Mouse (Mus musculus): ENCODE results near the gene Kcnj10. TPM values are rescaled to one million over a fixed set of nuclear protein-coding genes. Genes with fewer than 3 reads are reported as not detected.

Kcnj10 gene
- total RNA-seq, 4 experiments from 2014 or later, result 98.2 to 130 (median 113) TPM

DNA sequence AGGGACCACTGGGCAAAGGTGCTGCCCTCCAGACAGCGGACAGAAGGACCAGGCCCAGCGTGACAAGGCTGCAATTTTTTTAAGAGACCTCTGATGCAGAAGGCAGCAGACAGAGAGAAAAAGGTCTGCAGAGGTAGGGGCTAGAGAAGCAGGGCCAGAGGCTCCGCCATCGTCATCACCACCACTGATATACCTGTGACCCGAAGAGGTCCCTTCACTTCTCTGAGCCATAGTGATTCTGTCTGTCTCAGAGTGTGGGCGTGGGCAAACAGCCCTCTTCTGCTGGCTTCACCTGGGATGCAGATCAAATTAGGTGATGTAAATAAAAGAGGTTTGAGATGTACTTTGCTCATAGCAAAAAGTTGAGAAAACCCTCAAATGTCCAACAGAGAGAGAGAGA, 11.4 kb upstream of the Kcnj10 start:
- no peak for DNase-seq (ENCODE audit: low spot score in 2 of 2)

DNA sequence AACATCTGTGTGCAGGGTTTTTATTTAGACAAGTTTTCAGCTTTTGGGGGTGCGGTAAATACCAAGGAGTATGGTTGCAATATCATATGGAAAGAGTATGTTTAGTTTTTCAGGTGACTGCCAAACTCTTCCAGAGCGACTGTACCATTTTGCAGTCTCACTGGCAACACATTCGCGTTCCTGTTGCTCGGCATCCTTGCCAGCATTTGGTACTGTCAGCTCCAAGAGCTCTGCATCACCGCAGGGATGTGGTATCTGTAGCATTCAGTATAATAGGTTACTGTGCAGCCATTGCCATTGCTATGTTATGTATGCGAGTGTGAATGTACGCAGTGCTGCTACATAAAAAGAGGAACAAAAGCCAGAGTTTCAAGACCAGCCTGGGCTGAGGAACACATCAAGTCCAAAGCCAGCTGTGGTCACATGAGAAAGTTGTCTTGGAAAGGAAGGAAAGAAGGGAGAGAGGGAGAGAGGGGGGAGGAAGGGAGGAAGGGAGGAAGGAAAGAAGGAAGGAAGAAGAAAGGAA, 9.5 kb upstream of the Kcnj10 start:
- DNase-seq (ENCODE audit: low spot score in 2 of 2), result peak in 1 of 2 experiments; percentile 51

DNA sequence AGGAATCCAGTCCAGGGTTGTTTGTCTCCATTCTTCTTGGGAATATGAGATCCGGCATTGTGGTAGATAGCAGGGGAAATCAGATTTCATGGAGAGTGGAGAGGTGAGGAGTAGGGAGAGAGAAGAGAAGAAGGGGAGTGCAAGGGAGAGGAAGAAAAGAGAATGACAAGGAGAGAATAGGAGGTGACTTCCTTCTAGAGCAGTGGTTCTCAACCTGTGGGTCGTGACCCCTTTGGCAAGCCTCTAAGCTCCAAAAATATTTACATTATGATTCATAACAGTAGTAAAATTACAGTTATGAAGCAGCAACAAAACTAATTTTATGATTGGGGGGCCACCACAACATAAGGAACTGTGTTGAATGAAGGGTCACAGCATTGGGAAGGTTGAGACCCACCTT, 8.1 kb upstream of the Kcnj10 start:
- no peak for DNase-seq (ENCODE audit: low spot score in 2 of 2)

DNA sequence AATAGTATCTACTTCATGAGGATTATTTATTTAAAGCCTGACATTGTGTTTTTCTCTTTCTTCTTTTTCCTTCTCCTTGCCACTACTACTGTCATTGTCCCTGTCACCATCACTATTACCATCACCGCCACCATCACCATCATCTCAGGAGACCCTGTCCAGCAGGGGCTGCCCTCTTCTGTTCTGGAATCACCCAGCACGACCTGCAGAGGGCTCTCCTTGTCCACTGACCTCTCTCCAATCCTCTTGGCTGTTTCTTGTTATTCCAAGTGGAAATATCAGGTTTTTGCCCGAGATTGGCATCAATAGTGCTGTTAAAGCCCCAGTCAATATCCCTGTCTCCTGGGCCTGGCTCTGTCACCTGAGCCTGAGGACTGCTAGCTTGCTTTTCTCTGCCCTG, 7.5 kb upstream of the Kcnj10 start:
- no peak for DNase-seq (ENCODE audit: low spot score in 2 of 2)

DNA sequence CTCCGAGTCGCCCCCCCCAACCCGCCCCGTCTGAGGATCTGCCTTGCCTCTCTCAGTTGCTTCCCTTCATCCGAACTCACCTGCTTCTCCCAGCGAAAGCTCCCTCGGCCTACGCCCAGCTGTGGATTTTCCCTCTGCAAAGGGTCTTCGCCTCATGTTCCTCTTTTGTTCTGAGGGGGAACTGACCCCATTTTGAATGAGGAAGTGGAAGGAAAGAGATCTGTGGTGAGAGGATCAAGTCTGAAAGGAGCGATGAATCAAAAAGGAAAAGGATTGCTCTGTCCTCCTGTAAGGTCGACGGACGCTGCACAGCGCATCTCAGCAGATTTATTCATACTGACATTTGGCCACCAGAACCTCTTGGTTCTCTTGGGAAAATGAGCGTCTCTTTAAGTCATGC, 5.2 kb upstream of the Kcnj10 start:
- no peak for DNase-seq (ENCODE audit: low spot score in 2 of 2)

DNA sequence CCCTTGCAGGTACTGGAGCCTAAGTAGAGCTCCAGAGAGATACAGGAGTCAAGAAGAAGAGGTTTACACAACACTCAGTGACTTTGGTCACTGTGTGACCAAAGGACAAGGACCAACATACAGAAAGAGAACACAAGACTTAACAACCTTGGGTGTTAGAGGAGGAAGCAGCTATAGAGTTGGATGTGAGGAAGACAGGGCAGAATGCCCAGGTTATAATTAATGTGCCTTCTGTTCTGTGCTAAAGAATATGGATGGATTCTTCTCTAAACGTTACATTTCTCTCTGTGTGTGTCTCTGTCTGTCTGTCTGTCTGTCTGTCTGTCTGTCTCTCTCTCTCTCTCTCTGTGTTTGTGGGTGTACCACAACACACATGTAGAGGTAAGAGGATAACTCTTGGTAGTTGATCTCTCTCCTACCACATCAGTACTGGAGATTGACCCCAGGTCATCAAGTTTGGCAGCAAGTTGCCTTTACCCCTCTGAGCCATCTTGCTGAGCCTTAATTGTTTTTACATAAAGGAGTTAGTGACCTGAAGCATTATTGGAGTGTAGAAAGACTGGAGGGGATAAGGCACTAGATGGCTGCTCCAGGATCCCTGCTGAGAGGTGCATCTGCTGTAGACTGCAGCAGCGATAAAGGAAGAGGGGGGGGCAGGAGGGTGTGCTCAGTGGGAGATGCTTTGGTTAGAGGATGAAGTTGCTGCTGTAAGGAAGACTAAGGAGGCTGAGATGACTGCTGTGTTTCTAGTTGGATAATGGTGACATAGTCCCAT, 3.4 kb upstream of the Kcnj10 start:
- no peak for DNase-seq (ENCODE audit: low spot score in 2 of 2)

DNA sequence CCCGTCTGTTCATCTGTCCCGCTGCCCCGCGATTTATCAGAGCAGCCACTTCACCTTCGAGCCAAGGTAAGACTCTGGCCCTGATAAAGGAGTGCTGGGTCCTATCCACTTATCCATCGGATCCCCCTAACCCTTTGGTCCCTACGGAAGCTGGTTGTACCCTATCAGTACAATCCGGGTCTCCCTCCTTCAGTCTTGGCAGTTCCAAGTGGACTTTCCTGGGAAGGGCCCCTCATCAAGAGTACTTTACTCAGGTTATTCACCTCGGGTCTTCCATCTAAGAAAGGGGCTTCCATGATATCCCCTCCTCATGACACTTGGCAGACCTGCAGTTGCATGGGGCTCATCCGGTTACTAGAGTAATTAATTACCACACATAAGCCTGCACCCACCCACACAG, 376 bp downstream of the Kcnj10 start:
- no peak for DNase-seq (ENCODE audit: low spot score in 2 of 2)

DNA sequence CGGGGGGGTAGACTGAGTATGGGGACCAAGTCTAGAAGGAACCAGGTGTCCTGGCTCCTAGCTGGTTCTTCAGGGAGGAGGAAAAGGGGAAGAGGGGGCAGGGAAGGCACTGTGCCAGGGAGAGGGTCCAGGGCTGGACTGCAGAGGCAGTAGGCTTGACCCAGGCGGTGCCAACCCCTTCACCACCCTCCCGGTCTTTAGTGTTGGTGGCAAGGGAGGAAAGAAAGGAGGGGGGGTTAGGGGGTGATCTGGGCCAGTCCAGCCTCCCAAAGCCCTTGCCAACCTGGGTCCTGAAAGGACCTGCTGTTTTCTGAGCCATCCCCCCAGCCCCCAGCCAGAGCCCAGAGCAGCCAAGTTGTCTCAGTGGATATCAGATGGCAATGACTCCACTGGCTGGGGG, 1.7 kb downstream of the Kcnj10 start:
- DNase-seq (ENCODE audit: low spot score in 2 of 2), result peak in 1 of 2 experiments; percentile 87

DNA sequence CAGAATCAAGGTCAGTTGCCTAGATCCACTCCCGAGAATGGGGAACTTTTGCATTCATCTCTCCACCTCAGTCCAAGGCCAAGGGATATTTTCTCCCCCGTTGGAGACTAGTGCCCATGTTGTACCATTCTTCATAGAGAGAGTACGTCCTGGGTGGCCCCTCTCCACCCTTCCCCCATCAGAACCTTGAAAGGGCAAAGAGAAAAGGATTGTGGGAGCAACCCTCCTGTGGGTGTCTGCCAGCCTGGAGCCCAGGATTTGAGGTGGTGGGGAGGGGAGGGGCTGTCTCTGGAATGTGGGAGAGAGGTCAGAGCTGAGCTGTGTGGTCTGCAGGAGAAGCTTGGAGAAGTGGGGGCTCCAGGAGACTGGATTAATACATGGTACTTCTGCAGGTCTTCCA, 2.9 kb downstream of the Kcnj10 start:
- peak in 1 of 2 experiments; percentile 48 for DNase-seq (ENCODE audit: low spot score in 2 of 2)

DNA sequence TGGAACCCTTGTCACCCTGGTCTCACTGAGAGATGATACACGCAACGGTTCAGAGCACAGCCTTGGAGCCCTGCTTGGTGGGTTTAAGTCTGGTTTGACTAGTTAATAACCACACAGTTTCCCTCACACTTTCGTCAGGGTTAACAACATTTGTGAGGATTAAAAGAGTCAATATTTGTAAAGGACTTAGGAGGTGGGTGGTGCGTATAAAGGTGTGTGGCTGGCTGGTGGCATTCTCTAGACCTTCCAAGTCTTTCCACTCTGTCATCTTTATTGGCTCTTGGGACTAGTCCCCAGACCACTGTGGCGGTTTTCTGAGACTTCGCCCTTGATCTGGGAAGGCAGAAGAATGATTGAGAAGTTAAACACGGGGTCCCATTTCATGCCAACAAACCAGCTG, 3.8 kb downstream of the Kcnj10 start:
- DNase-seq (ENCODE audit: low spot score in 2 of 2), result no peak

DNA sequence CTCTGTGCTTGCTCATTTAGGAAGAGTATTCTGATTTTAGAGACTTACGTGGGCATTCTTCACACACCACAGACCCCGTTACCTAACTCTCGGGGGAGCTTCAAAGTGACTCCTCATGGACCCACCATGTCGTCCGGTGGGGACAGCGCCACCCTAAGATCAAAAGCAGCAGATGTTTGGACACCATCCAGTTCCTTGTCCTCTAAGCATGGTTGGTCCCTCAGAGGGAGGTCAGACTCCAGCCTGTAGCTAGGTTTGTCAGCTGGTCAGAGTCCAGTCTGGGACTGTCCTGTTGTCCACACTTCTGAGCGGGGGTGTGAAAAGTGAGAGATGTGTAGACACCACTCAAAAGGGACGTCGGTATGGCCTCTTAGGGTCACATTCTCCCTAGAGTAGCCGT, 5.7 kb downstream of the Kcnj10 start:
- DNase-seq (ENCODE audit: low spot score in 2 of 2), result no peak

DNA sequence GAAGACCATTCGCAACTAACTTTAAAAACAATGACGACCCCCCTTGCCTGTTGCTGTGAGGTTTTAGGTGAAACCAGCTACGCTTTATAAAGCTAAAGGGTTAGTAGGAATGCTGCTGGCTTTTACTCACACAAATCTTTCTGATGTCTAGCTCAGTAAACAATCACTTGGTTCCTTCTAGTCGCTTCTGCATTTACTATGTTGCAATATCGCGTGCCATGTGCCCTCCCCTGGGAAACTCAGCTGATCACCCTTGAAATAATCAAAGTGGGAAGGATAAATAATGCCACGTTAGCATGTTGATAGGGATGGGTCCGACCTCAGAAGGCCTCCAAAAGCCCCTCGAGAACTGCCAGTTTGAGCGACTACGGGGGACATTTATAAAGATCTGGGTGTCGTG, 6.4 kb downstream of the Kcnj10 start:
- DNase-seq (ENCODE audit: low spot score in 2 of 2), result no peak

DNA sequence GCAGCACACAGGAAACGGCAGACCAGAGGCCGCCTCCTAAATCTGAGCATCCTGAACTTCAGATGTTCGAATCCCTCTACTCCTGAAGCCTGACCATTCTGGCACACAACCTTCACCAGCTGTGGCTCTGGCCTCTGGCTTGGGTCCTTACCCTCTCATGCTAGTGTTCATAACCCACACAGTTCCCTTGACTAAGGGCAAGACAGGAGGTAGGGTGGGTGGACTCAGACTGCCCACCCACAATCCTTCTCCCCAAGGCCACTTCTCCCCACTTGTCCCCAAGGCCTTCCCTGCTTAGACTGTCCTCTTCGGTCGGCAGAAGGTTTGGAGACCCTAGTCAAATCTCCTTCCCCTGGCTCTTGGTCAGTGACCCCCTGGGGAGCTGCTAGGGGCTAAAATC, 8.5 kb downstream of the Kcnj10 start:
- DNase-seq (ENCODE audit: low spot score in 2 of 2), result no peak

DNA sequence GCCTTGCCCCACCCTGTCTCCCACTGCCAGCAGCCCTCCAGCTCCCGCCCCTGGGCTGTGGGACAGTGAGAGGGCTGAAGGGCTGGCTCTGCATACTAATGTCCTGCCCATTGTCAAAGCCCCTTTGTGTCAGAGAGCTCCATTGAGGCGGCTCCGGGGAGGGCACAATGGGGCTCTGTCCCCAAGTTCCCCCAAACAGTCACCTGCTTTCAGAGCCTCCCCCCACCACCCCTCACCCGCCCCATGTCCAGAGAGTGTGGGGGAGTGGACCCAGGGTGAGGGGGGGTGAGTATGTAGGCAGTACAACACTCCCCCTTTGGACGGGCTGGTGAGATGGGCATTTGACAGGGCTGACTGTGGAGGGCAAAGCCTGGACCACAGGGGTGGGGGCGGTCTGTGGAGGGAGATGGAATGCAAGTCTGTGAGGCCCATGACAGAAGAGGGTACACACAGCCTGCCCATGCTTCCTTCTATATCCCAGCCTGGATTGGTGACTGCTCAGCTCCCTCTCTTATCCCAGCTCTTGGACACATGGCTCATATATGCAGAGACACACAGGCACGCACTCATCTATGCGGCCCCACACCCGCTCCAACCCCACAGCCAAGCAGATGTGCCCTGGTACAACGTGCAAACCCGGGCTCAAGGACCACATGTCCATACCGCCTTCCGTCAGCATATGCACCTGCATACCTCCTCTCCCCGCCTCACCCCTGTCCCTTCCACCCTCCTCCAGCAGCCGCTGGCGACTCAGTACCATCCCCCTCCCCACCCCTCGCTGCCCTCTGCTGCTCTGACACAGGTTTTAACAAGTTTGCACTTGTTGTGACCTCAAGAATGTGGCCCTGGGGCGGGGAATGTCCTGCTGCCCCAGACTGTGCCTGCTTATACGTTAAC, 9.2 kb downstream of the Kcnj10 start:
- peak; percentile 43 to 89 for DNase-seq (ENCODE audit: low spot score in 2 of 2)

DNA sequence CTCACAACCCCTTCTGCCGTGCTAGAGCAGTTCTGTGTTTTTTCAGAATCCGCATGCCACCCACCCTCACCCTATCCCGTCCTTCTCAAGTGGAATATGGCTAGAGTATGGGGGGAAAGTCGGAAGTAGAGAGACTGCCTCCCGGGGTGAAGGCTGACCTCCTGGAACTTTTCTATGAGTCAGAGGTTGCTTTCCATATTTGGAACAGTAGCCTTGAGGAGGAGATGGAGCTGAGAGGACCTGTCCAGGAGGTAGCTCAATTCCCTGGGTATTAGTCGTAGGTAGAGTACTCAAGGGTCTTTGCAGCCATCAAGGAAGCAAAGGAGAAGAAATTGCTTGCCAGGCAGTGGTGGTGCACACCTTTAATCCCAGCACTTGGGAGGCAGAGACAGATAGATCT, 11.0 kb downstream of the Kcnj10 start:
- no peak for DNase-seq (ENCODE audit: low spot score in 2 of 2)

DNA sequence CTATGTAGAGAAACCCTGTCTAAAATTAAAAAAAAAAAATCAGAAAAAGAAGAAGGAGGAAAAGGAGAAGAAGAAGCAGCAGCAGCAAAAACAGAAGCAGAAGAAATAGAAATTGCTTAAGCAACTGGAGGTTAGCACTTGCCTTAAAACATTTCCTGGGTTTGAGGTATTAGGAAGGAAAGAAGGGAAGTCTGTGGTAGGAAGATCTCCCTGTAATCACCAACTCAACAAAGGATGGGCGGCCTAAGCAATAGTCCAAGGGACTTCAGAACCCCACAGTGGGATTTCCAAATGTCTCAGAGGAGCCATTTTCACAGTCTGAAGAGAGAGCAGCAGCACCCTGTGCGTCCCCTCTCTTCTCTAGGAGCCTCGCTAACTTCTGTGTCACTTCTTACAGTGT, 11.4 kb downstream of the Kcnj10 start:
- no peak for DNase-seq (ENCODE audit: low spot score in 2 of 2)

DNA sequence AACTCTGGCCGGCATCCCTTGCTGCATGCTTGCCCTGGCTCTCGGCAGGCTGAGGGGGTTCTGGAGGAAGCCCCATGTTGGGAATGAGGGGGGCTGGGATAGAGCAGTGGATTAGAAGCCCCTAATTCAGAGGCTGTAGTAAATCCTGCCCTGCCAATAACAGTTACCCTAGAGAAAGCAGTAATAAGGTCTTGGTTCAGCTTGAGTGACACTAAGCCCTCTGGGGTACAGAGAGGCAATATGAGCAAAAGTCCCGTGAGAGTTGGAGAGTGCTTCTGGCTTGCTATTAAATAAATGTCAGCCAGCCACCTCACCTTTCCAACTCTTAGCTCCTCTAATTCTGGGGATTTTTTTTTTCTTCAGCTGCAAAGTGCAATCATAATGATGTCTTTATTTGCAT, 14.3 kb downstream of the Kcnj10 start:
- DNase-seq (ENCODE audit: low spot score in 2 of 2), result no peak

DNA sequence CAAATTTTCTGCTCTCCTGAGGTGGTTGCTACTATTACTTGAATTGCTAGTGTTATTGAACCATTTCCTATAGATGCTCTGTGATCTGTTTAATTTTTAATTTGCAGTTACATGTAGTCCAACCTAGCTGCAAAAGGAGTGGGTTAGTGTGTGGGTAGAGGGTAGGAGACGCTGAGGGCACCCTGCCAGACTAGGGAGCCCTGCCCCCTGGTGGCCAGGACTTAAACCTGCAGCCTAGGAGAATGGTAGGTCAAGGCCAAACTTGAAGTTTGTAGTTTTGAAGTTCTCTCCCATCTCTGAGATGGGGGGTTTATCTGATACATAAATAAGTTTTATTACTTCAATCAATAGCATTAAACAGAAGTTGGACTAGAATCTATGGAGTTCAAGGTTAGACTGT, 16.5 kb downstream of the Kcnj10 start:
- DNase-seq (ENCODE audit: low spot score in 2 of 2), result no peak

DNA sequence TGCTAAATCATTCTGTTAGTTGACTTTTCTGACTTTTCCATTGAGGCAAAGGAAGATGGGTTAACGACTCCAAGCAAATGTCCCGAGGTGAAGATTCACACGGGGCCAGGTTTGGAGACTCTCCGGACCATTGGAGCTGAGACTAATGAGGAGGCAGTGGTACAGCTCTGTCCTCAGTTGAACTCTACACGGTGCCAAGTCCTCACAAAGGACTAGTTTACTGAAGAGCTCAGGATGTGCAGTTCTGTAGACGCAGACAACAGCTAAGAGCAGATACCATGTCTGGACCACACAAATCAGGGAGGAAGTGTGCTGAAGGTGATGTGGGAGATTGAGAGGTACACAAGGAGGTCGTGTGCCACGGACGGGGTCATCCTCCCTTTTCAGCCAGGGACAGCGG, 17.3 kb downstream of the Kcnj10 start:
- DNase-seq (ENCODE audit: low spot score in 2 of 2), result no peak

DNA sequence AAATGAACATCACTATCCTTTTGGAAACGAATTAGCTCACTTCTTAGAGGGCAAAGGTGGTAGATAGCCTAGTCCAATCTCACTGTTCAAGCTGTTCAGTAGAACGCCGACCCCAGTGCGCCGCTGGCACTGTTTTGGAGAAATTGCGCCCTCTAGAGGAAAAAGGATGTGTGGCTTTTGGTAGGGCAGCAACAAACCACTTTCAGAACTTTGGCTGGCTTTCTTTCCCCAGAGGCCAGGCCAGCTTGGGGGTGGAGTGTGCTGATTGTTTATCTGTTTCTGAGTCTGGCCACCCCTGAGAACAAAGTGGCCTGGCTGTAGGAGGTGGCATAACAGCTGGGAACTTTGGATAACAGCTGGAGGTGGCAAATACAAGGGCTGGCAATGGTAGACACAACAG, 23.7 kb downstream of the Kcnj10 start:
- DNase-seq (ENCODE audit: low spot score in 2 of 2), result no peak

DNA sequence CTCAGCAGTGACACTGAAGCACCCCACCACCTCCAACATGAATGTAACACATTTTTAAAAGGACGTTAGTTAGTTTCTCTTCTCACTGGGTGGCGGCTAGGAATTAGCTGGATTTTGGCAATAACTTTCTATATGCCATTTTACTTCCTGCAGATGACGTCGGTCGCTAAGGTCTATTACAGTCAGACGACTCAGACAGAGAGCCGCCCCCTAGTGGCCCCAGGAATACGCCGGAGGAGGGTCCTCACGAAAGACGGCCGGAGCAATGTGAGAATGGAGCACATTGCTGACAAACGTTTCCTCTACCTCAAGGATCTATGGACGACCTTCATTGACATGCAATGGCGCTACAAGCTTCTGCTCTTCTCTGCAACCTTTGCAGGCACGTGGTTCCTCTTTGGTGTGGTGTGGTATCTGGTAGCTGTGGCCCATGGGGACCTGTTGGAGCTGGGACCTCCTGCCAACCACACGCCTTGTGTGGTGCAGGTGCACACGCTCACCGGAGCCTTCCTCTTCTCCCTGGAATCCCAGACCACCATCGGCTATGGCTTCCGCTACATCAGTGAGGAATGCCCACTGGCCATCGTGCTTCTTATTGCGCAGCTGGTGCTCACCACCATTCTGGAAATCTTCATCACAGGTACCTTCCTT, 27.9 kb downstream of the Kcnj10 start:
- no peak for DNase-seq (ENCODE audit: low spot score in 2 of 2)

DNA sequence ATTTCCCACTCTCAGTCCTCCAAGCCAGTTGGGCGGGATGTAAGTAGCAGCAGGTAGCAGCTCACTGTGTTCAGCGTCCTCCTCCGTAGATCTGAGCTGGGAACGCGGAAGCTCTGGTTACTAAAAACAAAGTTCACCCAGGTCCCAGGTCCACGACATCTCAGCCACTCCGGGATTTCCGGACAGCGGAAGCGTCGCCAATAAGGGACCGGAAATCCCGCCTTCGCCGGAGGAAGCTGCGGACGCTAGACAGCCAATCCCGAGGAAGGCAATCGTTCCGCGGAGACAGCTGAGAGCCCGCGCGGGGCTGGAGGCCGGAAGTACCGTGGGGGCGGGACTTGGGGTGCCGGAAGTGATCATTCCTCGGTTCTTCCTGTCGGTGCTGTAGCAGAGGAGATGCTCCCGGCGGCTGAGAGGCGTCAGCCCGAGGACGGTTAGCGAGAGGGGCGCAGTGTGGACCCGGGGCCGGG, 35.2 kb downstream of the Kcnj10 start, which contains the start of gene Pigm:
Gene Pigm, plus strand, starts transcription at position 349 of the 470 bp plus-strand sequence.
- DNase-seq (ENCODE audit: low spot score in 2 of 2), result peak; percentile 88 to 97

Data from left cerebral cortex, adult 8-10 months (tissue).